Mouse (Mus musculus) stomach, postnatal 0 days (tissue): Measurements from ENCODE around the gene Stpg3.

Experiments used
- CTCF ChIP-seq: IDR thresholded peaks from 2 replicates; pipeline ENCODE4 v1.5.1; 2016; ENCODE audit warnings: antibody characterized with exemption, low read depth, mild to moderate bottlenecking, moderate library complexity
- EP300 ChIP-seq: optimal IDR thresholded peaks from 2 replicates; pipeline ENCODE3; 2016; ENCODE audit warnings: antibody characterized with exemption

- TF ChIP-seq CTCF (no peak), EP300 (no peak)
Observed at GRCm38 (mm10) chr2:25169778-25170177, 44.7 kb downstream of the Stpg3 start.
